Mouse (Mus musculus) effector memory CD4-positive, alpha-beta T cell, adult 5 months (primary cell): ENCODE measurements around the gene Gm3532. TPM values are rescaled to one million over a fixed set of nuclear protein-coding genes. Genes with fewer than 3 reads are reported as not detected.

Experiments used
- polyA plus RNA-seq: library from polyadenylated mRNA; unstranded; fragments of 100-300 nt; shearing (Covaris generic); gene quantifications from one replicate; pipeline ENCODE4 v1.2.1, GENCODE M21; 2017

Gene Gm3532
- not detected for polyA plus RNA-seq

GRCm38 (mm10) chr14:5538196-5538595 lies at the start of gene Gm3532:
Gm3532 (plus strand) TSS chr14:5538496.

GRCm38 (mm10) chr14:5501374-5501773 lies 36.9 kb upstream of the Gm3532 start, which contains the start of gene Gm3488:
Gm3488 (plus strand) TSS chr14:5501674.

Other genes with a start within 250 kb of the Gm3532 start
- not detected for gene Gm3542, start 203.6 kb upstream of the Gm3532 start, polyA plus RNA-seq
- not detected for gene Gm3500, start 149.4 kb upstream of the Gm3532 start, polyA plus RNA-seq
- gene Gm3194, start 83.0 kb upstream of the Gm3532 start, polyA plus RNA-seq: not detected
- not detected for gene Gm8246, start 60.7 kb upstream of the Gm3532 start, polyA plus RNA-seq
- not detected for gene Gm3187, start 54.3 kb upstream of the Gm3532 start, polyA plus RNA-seq
- gene Gm3488, start 36.8 kb upstream of the Gm3532 start, polyA plus RNA-seq: not detected
- not detected for gene Gm8265, start 94.5 kb downstream of the Gm3532 start, polyA plus RNA-seq
- not detected for gene Gm9603, start 149.0 kb downstream of the Gm3532 start, polyA plus RNA-seq
- gene Gm3373, start 203.1 kb downstream of the Gm3532 start, polyA plus RNA-seq: not detected